Mouse (Mus musculus) heart, embryonic 10.5 days (tissue): ENCODE measurements around the gene Runx1. TPM values are rescaled to one million over a fixed set of nuclear protein-coding genes. Genes with fewer than 3 reads are reported as not detected.

Experiments used
- DNase-seq: peaks from one replicate; pipeline ENCODE4 v3.0.0-alpha.2; 2017; ENCODE audit warnings: low spot score
- H3K27ac ChIP-seq: fragments of 300-500 bp; sonication (generic); 2 replicates; pipeline ENCODE4 v1.5.1; 2016; ENCODE audit warnings: mild to moderate bottlenecking
- H3K27me3 ChIP-seq: fragments of 300-500 bp; sonication (generic); 2 replicates; pipeline ENCODE4 v1.6.1; 2016; ENCODE audit warnings: mild to moderate bottlenecking; ENCODE audit not compliant: poor library complexity, insufficient read depth, severe bottlenecking
- H3K36me3 ChIP-seq: fragments of 300-500 bp; sonication (generic); 2 replicates; pipeline ENCODE4 v1.6.1; 2016; ENCODE audit warnings: mild to moderate bottlenecking, moderate library complexity
- H3K4me1 ChIP-seq: fragments of 300-500 bp; sonication (generic); 2 replicates; pipeline ENCODE4 v1.6.1; 2016; ENCODE audit warnings: mild to moderate bottlenecking
- H3K4me3 ChIP-seq: fragments of 300-500 bp; sonication (generic); 2 replicates; pipeline ENCODE4 v1.5.1; 2016; ENCODE audit warnings: mild to moderate bottlenecking, moderate library complexity
- H3K9me3 ChIP-seq: fragments of 300-500 bp; sonication (generic); 2 replicates; pipeline ENCODE4 v1.6.1; 2016; ENCODE audit warnings: mild to moderate bottlenecking, moderate library complexity
- WGBS: fragments of 180-500 bp; shearing (Covaris S2); methylation state at CpG from one replicate; pipeline ENCODE4 v1.1.7; 2016; 5-methylcytosine and 5-hydroxymethylcytosine counted together
- polyA plus RNA-seq: library from polyadenylated mRNA; unstranded; fragments of >200 nt; fragmentation: Nextera tagmentation; extraction: Ambion mirVana; gene quantifications from 2 replicates; pipeline ENCODE4 v1.2.1, GENCODE M21; 2016

Gene Runx1
- polyA plus RNA-seq, 1 experiment from 2014 or later: 2.5 TPM

DNA sequence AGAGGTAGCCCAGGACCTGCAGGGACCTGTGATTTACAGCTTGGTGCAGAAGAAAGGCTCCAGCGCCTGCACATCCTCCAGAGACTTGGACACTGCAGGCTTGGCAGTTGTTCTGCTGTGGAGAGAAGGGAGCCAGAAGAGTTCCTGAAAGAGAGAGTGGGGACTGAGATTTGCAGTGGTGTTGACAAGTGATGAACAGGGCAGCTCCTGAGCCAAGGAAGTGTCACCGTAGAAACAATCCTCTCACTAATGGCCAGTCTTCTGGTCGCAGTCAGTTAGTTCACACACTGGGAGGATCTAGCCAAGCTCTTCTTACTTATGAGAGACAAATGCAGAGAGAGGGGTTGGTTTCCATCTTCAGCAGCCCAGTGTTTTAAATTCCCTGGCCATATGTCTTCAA lies 24.5 kb upstream of the Runx1 start:
- no peak overlapping the region for H3K27ac ChIP-seq
- peaks cover 53% of the 10 kb centered on the region for H3K27me3 ChIP-seq
- no peaks in the 10 kb centered on the region for H3K9me3 ChIP-seq
- H3K4me3 ChIP-seq: no peak overlapping the region
- peaks cover 6% of the 10 kb centered on the region; the same call in 1 of the 2 replicates for H3K4me1 ChIP-seq
- no peak for DNase-seq
- WGBS: 42% methylated on average over 3 of the region's 3 CpGs
- H3K36me3 ChIP-seq: no peaks in the 10 kb centered on the region

DNA sequence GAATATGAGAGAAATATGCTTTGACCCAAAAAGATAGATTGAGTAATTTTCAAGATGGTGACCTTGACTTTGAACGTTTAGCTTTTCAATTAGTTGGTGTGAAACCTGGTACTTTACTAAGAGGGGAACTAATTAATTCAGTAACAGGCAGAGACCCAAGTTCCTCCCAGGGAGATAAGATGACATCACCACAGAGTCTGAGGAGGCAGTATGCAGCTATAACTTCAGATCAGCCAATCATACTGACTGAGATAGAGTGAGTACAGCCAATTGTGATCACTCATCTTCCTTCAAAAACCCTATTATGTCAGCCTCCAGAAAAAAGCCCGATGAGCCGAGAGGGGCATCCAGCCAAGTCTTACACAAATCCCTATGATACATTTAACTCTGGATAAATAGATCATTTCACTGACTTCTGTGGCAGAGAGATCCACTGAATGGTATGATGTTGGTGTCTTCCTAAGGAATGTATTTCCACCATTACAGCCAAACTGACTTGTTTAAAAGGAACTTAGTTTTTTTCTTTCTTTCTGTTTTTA lies 21.9 kb upstream of the Runx1 start:
- no peak overlapping the region for H3K27ac ChIP-seq
- H3K27me3 ChIP-seq: peaks cover 43% of the 10 kb centered on the region
- no peak overlapping the region for H3K4me3 ChIP-seq
- 84% methylated on average over 3 of the region's 3 CpGs for WGBS
- H3K36me3 ChIP-seq: no peaks in the 10 kb centered on the region
- H3K9me3 ChIP-seq: no peaks in the 10 kb centered on the region
- H3K4me1 ChIP-seq: peaks cover 6% of the 10 kb centered on the region; the same call in 1 of the 2 replicates
- DNase-seq: no peak

DNA sequence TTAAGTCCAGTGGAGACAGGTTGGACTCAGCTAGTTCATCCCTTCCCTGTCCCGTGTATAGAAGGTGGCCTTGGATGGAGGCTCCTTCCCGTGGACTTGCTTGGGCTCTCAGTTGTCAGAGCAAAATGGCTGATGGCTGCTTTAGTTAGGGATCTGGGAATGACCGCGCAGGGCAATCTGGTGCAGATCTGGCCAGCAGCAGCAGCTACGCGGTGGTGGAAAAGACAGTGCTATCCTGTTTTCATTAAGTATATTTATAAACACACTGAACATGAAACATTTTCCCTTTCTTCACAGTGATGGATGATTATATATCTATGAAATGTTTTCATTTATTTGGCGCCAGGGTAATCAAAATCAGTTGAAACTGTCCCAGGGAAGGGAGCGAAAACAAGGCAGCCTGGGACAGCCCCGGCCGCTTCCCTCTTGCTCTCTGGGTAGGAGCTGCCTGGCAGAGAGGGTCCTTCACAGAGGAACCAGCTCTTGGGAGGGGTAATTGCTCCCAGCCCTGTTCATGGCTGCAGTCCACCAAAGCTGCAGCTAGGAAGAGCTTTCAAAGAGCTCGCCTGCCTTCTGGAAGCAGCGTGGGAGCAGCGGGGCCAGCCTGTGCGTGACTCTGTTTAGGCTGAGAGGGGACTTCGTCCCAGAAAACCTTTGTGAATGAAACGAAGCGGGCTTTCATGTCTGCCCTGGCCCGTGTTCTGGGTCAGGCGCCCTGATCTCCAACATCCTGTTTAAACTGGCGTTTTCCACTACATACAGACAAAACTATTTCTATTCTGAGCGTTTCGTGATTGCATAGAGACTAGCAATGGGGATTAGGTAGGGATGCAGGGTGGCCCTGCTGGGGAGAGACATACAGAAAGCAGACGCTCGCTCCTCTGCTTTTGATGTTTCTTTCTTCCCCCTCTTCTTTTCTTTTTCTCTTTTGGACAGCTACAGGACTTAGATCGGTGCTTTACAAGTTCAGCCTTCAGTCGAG lies 19.6 kb upstream of the Runx1 start:
- Histone ChIP-seq H3K27ac (0 out of 2 replicates have a peak overlapping the region, but pooled peaks have one; percentile 23), H3K4me3 (peak overlapping the region; percentile 24; the same call in 1 of the 2 replicates), H3K4me1 (peaks cover 6% of the 10 kb centered on the region; the same call in 1 of the 2 replicates), H3K27me3 (peaks cover 24% of the 10 kb centered on the region), H3K36me3 (no peaks in the 10 kb centered on the region), H3K9me3 (no peaks in the 10 kb centered on the region)
- no peak for DNase-seq
- WGBS: 58% methylated on average over 26 of the region's 26 CpGs

DNA sequence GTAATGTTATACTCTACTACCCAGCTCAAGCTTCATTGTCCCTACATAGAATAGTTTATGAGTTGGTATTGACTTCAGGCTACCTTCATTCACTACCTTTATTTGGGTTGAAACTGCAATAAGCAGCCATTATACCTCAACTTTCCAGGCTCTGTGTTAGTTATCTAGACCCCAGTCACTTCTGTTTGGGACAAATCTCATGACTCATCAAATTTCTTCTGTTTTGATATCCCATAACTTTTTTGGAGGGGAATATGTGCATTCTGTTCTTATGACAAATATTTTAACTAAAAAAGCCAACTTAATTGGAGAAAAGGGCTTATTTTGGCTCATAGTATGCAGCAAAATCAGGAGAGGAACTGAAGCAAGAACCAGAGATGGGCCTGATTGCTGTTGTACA lies 12.8 kb upstream of the Runx1 start:
- Histone ChIP-seq H3K4me1 (no peaks in the 10 kb centered on the region), H3K4me3 (no peak overlapping the region)
- DNase-seq: no peak

DNA sequence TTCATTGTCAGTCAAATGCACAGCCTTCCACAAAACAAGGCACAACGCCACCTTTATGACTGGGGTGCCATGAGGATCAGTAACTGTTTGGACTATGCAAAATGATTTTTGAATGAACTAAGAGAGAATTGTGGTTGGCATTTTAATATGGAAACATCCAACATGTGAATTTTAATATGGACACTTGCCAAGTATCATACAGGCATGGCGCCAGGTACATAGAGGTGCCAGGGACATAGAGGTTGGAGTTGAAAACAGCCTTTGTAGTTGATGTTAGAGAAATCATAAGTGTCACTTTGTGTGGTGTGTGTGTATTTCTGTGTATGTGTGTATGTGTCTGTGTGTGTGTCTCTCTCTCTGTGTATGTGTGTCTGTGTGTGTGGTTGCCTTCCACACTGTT lies 5.4 kb upstream of the Runx1 start:
- WGBS: 86% methylated on average over 2 of the region's 2 CpGs
- no peaks in the 10 kb centered on the region for H3K36me3 ChIP-seq
- no peak overlapping the region for H3K27ac ChIP-seq
- peaks cover 7% of the 10 kb centered on the region for H3K4me1 ChIP-seq
- DNase-seq: no peak
- no peak overlapping the region for H3K4me3 ChIP-seq
- H3K27me3 ChIP-seq: peaks cover 70% of the 10 kb centered on the region
- no peaks in the 10 kb centered on the region for H3K9me3 ChIP-seq

More for the DNA sequence above, 12.8 kb upstream of the Runx1 start:
- Histone ChIP-seq H3K9me3 (no peaks in the 10 kb centered on the region), H3K27ac (no peak overlapping the region), H3K27me3 (peaks cover 11% of the 10 kb centered on the region; the same call in 1 of the 2 replicates), H3K36me3 (no peaks in the 10 kb centered on the region)

DNA sequence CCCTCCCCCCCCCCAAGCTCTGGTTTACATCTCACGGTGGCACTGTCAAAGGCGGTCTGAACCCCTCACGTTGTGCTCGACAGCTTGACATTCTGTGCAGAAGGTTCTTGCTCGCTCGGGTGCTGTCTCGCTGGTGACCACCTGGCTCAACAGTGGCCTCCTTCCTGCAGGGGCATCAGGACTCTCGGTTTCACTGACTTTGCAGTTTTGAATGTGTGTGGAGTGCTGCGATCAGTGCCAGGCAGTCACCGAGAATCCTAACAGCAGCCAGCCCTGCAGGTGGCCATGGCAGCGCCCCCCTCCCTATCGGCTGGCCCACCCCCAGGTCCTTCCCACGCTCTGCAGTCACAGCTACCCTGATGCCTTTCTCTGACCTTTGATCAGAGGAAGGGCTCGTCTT lies 4.5 kb upstream of the Runx1 start:
- Histone ChIP-seq H3K4me3 (no peak overlapping the region), H3K4me1 (peaks cover 7% of the 10 kb centered on the region), H3K9me3 (no peaks in the 10 kb centered on the region), H3K27me3 (peaks cover 78% of the 10 kb centered on the region), H3K36me3 (no peaks in the 10 kb centered on the region), H3K27ac (no peak overlapping the region)
- 28% methylated on average over 14 of the region's 14 CpGs for WGBS
- no peak for DNase-seq

DNA sequence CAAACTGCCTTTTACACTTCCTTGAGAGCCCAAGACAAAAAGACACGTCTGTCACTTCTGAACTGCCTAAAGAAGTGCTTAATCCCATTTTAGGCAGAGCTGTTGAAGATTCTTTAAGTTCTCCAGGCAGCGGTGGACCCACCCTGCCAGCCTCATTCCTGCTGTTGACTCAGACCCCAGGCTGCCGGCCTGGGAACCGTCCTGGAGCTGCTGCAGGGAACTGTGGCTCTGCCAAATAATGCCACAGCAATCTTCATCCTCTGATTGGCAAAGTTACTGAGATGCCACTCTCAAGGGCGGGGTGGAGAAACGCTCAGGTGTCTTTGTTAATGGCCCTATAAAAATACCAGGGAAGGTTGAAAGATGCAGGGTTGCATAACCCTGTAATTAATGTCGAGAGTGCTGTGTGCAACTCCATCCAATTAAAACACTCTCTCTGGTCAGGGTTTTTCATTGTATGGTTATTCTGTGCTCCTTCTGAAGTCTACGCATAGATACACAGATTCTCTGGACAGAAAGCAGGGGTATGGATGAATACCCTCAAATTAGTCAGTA lies 2.4 kb upstream of the Runx1 start:
- no peaks in the 10 kb centered on the region for H3K9me3 ChIP-seq
- DNase-seq: no peak
- H3K27me3 ChIP-seq: peaks cover 83% of the 10 kb centered on the region
- no peak overlapping the region for H3K4me3 ChIP-seq
- H3K27ac ChIP-seq: no peak overlapping the region
- WGBS: 48% methylated on average over 8 of the region's 8 CpGs
- H3K36me3 ChIP-seq: no peaks in the 10 kb centered on the region
- peaks cover 13% of the 10 kb centered on the region for H3K4me1 ChIP-seq

DNA sequence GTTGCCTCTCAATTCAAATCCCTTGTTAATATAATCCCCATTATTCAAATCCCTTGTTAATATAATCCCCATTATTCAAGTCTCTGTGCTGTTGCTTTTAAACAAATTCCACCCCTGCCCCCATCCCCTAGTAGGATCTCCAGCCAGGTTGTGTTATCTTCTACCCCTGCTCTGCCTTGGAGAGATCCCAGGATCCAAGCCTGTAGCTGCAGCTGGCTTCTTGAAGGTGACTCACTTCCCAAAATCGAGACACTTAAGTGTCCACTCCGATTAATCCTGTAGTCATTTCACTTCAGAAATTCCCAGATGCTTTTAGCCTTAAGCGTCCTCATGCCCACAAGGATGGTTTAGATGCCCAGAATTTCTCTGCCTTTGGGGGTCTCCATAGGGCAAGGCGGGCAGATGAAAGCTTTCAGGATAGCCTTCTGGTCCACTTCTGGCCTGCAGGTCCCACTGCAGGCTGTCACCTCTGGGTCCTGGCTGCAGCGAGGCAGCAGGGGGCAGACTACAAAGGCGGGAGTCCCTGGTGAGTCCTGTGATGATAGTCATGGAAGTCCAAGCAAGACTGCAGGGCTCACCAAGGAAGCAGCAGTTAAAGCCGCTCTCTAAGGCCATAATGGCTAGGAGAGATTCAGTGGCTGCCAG lies 1.8 kb upstream of the Runx1 start:
- DNase-seq: peak; percentile 81
- Histone ChIP-seq H3K4me3 (no peak overlapping the region), H3K9me3 (no peaks in the 10 kb centered on the region), H3K36me3 (no peaks in the 10 kb centered on the region), H3K27ac (no peak overlapping the region), H3K27me3 (peaks cover 87% of the 10 kb centered on the region), H3K4me1 (peaks cover 19% of the 10 kb centered on the region)
- 41% methylated on average over 7 of the region's 7 CpGs for WGBS

DNA sequence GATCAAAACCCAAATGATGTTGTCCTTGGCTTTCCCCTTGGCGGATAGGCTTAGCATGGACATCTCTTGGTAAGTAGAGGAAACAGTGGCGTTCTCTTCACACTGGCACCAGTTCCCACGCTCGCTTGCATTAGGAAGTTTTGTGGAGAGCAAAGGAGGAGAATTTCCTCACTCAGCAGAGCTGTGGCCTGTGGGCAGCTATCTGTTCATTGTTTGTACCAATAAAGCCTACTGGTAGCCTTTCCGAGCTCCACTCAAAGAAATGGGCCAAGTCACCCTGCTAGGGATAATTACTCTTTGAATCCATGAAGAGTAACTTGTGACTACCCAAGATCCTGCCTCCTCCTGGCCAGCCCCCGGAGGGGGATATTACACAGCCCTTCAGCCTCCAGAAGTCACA lies 734 bp upstream of the Runx1 start:
- peaks cover 30% of the 10 kb centered on the region for H3K4me1 ChIP-seq
- WGBS: 92% methylated on average over 6 of the region's 6 CpGs
- H3K36me3 ChIP-seq: no peaks in the 10 kb centered on the region
- H3K27ac ChIP-seq: no peak overlapping the region
- DNase-seq: no peak
- H3K27me3 ChIP-seq: peaks cover 90% of the 10 kb centered on the region
- H3K4me3 ChIP-seq: no peak overlapping the region
- H3K9me3 ChIP-seq: no peaks in the 10 kb centered on the region

DNA sequence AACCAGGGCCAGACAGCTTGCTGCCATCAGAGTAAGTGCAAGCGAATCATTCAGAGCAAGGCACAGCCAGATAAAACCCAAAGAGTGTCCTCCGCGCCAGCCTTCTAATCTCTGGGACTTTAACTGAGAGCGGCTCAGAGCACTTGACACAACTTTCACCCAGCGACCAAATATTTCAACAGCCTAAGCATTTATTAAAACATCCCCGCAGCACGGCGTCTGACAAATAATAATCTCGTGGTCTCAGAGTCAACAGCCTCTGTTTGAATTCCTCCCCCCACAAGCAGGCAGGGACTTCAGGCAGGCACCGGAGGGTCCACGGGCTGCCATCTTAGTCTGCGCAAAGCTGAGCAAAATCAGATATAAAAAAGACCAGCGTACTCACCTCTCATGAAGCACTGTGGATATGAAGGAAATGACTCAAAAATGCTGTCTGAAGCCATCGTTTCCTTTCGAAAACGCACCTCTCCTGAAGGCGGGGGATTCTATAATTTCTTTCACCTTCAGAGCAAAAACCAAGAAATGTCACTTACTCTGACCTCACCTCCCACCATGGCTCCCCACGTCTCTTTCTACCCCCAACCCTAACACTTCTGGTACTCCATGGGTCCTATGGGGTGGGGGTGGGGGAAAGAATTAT lies 625 bp downstream of the Runx1 start:
- DNase-seq: no peak
- Histone ChIP-seq H3K4me3 (no peak overlapping the region), H3K9me3 (no peaks in the 10 kb centered on the region), H3K27ac (no peak overlapping the region), H3K36me3 (no peaks in the 10 kb centered on the region), H3K4me1 (peaks cover 24% of the 10 kb centered on the region), H3K27me3 (peaks cover 90% of the 10 kb centered on the region)
- 71% methylated on average over 18 of the region's 18 CpGs for WGBS

DNA sequence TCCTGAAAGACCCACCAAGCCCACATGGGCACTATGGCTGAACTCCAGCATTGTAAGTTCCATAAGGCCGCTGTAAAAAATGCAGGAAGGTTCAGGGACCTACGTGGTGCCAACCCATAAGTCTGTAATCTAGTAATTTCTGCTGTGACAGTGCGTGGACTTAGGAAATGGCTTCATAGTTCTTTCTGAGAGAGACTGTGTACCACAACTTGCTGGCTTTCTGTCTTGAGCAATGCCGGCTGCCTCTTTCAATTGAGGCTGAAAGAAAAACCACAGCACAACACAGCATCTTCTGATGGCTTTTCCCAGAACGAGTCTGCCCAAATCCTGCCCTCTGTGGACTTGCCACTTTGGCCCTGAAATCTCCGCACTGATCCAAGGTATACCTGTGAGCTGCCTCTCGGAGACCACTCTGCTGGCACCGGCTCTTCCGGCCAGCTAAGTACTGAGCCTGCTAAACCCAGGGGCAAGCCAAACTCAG lies 1.2 kb downstream of the Runx1 start:
- Histone ChIP-seq H3K9me3 (no peaks in the 10 kb centered on the region), H3K27me3 (peaks cover 94% of the 10 kb centered on the region), H3K4me3 (no peak overlapping the region), H3K4me1 (peaks cover 24% of the 10 kb centered on the region), H3K36me3 (no peaks in the 10 kb centered on the region), H3K27ac (no peak overlapping the region)
- WGBS: 82% methylated on average over 9 of the region's 9 CpGs
- DNase-seq: no peak

DNA sequence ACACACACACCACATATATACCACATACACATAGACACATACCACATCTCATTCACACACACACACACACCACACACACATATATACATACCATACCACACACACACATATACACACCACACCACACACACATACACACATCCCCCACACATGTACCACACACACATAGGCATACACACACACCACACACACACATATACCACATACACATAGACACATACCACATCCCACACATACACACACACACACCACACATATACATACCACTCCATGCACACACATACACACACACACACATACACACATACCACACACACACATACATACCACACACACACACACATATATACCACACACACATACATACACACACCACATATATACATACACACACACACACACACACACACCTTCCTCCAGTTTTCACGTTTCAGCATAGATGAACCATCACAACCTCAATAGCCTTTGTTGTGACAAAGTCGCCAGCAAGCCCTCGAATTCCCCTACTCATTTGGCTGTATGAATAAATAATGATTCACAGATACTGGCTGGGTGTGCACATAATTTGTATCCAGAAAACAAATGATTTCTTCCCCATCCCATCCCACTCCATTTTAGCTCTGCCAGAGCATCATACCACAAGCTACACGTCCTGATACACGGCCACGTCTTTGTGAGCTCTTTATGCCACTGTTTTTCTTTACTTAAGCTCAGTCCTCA lies 1.8 kb downstream of the Runx1 start:
- 91% methylated on average over 6 of the region's 6 CpGs for WGBS
- H3K27me3 ChIP-seq: peaks cover 93% of the 10 kb centered on the region
- no peaks in the 10 kb centered on the region for H3K36me3 ChIP-seq
- no peak for DNase-seq
- H3K4me3 ChIP-seq: no peak overlapping the region
- H3K4me1 ChIP-seq: peaks cover 24% of the 10 kb centered on the region
- H3K9me3 ChIP-seq: no peaks in the 10 kb centered on the region
- no peak overlapping the region for H3K27ac ChIP-seq
